Mouse (Mus musculus): ENCODE measurements around the gene Amhr2.

Gene Amhr2

DNA sequence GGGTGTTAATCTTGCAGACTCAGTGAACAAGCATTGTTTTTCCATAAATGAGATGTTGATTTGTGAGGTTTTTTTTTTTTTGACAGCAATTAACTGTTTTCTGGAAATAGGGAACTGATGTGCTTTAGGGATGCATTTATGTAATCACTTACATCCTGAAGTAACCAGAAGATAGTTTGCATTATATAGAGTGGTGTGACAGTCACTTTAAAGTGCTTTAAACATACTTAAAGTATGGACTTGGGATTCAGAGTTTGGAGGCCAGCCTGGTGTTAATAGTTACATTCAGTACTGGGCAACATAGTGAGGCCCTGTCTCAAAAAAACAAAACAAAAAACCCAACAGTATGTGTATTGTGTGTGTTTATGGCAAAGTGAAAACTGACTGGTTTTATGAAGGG, 26.6 kb downstream of the Amhr2 start:
- no peak for DNase-seq (ENCODE audit: low spot score)

DNA sequence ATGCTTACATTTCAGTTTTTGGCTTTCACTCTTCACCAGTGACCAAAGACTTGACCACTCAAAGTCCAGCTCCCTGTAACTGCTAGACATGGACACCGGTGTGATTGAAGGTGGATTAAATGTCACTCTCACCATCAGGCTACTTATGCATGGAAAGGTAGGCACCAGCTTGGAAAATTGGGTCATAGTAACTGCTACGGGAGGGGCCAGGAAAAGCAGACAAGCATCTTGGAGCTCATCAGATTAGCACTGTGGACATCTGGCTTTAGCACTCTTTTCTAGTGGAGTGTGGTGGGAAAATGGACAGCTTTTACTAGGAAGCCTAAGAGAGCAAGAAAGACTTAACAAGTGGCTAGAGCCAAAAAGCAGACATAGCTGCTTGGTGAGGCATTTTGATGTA, 28.1 kb downstream of the Amhr2 start:
- no peak for DNase-seq (ENCODE audit: low spot score)

DNA sequence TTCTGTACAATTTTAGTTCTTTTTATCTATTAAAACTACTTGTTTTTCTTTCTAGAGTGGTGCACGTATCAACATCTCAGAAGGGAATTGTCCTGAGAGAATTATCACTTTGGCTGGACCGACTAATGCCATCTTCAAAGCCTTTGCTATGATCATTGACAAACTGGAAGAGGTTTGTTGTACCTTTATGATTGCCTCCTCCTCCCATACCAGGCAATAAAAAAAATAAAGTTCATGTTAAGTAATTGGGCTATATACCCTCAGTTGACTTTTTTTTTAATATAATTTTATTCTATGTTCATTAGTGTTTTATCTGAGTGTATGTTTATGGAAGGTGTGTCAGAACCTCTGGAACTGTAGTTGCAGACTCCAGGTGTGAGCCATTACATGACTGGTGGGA, 29.4 kb downstream of the Amhr2 start:
- no peak for DNase-seq (ENCODE audit: low spot score)

DNA sequence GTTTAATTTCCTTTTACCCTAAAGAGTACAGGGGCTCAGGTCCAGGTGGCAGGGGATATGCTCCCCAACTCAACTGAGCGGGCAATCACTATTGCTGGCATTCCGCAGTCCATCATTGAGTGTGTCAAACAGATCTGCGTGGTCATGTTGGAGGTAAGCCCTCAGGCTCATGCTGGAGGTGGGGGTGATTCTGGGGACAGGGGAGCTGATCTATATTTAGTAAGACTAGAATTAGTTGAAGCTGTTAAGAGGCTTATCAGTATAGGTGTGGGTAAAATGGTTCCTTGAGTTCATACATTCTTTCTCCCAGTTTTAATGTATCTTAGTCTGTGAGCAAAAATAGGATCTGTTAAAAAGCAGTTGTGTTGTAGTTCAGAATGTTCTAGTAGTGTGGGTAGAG, 38.0 kb downstream of the Amhr2 start:
- no peak for DNase-seq (ENCODE audit: low spot score)

DNA sequence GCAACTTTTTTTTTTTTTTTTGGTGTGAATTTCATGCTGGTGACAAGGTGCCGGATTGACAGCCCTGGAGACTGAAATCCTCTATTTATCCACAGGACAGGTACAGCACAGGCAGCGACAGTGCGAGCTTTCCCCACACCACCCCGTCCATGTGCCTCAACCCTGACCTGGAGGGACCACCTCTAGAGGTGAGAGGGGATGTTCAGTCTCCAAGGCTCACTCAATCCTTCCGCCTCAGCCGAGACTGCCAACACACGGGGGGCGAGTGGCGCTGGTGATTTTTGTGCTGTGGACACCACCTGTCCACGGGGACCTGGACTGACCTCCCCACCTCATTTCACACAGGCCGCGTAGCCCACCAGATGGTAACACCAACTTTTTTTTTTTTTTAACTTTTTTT, 40.7 kb downstream of the Amhr2 start:
- no peak for DNase-seq (ENCODE audit: low spot score)

DNA sequence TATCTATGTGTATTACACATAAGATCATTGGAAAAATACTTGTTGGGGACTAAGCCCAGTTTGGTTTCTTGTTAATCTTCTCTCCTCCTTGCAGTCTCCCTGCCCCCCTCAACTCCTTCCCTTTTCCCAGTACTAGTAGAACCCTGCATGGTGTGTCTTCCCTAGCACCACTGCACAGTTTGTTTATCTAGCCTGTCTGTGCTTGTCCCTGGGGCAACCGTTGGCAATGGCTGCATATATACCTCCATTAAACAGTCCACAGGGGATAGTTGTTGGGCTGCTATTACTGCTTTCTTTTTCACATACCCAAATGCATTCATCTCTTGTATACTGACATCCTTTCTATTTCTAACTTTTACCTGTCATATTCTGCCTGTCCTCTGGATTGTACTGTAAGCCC, 42.5 kb downstream of the Amhr2 start:
- no peak for DNase-seq (ENCODE audit: low spot score)

DNA sequence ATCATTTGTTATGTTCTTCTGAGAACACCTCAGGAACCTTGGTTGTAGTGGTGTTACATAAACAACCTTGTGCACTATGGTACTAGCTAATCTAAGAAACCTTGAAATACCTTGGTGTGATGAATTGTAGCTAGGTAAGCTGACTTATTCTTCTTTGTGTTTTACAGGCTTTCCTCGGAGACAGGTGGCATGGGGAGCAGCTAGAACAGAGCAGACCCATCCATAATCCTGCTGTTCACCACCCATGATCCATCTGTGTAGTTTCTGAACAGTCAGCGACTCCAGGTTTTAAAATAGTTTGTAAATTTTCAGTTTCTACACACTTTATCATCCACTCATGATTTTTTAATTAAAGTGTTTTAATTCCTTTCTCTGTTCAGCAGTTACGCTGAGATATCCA, 53.2 kb downstream of the Amhr2 start:
- DNase-seq (ENCODE audit: low spot score) = no peak

DNA sequence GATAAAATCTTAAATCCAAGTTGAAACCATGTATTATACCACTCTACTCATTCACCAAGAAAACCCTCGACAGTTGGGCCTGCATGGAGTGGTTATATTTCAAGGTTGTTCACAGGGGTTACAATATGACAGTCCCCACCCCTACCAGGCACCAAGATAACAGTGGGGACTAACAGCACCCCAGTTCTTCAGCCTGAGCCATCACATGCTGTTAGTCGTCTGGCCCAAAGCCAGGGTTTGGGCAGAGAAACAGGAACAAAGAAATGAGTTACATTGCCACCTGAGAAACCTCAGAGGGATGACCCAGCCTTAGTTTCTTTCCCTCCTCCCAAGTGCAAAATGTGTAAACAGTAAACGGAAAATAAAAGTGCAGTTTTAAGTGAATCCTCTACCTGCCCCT, 54.2 kb downstream of the Amhr2 start:
- DNase-seq (ENCODE audit: low spot score) = no peak

DNA sequence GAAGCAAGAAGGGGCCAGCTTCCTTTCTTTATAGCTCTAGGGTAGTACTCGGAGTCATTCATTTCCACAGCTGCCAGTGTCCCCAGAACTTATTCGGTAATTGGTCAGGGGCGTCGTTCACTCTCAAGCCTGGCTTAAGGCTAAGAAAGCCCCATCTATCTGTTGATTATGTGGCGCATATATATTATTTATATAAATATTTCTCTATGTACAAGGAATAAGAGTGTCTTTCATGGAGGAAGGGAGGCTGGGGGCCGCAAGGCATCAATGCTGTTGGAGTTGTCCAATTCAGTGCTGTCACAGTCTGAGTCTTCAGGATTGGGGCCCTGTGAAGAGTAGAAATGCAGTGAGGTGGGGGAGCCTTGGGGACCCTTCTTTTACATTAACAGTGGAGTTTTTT, 54.7 kb downstream of the Amhr2 start:
- no peak for DNase-seq (ENCODE audit: low spot score)

DNA sequence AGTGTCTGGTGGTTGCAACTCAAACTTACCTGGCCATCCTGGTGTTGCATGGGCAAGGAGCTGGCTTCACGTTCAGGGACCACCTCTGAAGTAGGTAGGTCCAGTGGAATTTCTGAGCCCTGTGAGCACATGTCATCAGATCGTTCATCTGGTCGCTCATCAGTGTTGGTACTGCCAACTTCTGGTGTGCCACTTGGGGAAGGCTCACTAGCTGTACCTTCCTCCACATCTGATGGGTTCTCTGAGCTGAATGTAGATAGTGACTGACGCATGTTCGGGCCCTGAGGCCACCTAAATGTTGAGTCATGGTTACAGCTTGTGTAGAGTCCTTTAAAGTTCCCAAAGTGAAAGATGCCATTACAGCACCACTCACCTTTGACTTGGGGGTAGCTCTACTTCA, 55.3 kb downstream of the Amhr2 start:
- DNase-seq (ENCODE audit: low spot score) = no peak

DNA sequence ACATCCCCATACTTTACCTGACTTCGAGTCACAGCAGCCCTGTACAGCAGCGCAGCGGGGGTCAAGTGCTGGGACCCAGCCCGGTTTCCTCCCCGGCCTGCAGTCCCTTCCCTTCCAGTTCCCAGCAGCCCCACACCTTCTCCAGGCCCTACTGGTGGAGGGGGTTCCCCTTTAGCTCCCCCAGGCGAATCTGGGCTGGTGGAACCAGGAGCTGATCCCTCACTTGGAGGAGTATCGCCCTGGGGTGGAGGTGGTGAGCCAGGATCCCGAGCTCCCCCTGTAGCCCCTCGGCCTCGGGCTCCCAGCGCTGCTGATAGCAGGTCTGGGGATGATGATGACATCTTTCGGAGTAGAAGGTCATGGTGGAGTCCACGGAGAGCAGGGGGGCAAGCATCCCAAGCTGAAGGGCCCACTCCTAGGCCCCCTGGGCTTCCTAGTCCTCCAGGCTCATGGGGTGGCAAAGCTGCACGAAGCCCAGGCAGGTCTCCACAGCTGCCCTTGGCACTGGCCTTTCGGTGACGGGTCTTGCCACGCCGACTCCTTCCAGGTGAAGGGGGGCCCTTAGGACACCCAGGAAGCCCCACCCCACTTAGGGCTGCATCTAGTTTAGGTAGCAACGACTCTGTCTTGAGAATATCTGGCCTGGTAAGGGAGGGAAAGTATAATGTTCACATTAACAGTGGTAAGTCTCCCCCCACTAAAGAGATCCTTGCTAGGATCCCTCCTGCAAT, 56.1 kb downstream of the Amhr2 start:
- no peak for DNase-seq (ENCODE audit: low spot score)

DNA sequence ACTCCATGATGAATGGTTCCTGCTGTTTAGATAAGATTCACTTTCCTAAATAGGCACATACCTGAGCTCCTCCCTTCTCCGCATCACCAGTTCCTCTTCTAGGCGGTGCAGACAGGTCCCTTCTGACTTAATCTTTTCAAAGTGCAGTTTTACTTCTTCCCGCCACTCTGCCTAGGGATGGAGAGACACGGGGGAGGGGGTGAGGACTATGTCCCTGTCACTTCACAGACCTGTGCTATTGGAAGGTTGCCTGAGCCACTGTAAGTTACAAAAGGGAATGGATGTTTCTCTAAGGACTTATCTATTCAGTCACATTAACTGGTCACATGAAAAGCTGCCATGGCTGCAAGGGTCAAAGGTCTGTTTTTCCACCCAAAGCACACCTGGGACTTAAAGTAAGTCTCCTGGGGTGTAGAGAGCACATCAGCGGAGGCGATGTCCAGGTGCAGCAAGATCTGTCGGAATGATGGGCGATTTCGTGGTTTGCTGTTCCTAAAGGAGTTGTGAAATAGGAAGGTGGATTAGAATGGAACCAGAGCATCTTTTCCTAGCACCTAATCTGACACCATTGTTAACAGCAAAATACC, 57.2 kb downstream of the Amhr2 start:
- no peak for DNase-seq (ENCODE audit: low spot score)

DNA sequence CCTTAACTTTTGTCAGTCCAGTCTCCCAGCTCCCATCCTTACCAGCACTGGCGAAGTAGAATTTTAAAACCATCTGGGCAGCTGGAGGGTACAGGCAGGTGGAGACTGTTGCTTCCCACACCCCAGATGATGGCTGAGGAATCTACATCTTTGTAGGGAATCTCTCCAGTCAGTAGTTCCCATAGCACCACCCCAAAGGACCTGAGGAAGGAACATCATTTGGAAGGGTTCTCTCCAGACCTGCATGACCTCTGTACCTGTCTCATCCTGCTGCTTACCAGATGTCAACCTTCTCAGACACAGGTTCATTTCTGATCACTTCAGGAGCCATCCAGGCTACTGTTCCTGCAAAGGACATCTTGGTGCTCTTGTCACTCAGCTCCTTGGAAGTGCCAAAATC, 58.3 kb downstream of the Amhr2 start, which contains the start of gene Gm10337:
Gene Gm10337, plus strand, starts transcription at position 276 of the 400 bp plus-strand sequence.
- DNase-seq (ENCODE audit: low spot score) = no peak

Measured in T-cell, adult 2 months (primary cell).